Mouse (Mus musculus) liver, embryonic 14.5 days (tissue): ENCODE data around the gene Larp1b.

Experiments
- CTCF ChIP-seq: IDR thresholded peaks from 2 replicates; pipeline ENCODE4 v1.5.1; 2016; ENCODE audit warnings: antibody characterized with exemption, low read depth, control low read depth
- EP300 ChIP-seq: IDR thresholded peaks from 2 replicates; pipeline ENCODE4 v1.6.1; 2016; ENCODE audit warnings: antibody characterized with exemption, low read depth

- TF ChIP-seq CTCF (no peak), EP300 (no peak)
Observed at GRCm38 (mm10) chr3:41047838-41048237, 98.2 kb downstream of the Larp1b start.
